Mouse (Mus musculus): Measurements from ENCODE around the gene Tcf7l2. TPM values are rescaled to one million over a fixed set of nuclear protein-coding genes. Genes with fewer than 3 reads are reported as not detected.

The Tcf7l2 gene
- total RNA-seq, 2 experiments from 2014 or later, result 22.7 to 28.3 TPM

- DNase-seq, result no peak
These were observed 15.8 kb downstream of the Tcf7l2 start for GRCm38 (mm10) chr19:55757403-55757802.

DNA sequence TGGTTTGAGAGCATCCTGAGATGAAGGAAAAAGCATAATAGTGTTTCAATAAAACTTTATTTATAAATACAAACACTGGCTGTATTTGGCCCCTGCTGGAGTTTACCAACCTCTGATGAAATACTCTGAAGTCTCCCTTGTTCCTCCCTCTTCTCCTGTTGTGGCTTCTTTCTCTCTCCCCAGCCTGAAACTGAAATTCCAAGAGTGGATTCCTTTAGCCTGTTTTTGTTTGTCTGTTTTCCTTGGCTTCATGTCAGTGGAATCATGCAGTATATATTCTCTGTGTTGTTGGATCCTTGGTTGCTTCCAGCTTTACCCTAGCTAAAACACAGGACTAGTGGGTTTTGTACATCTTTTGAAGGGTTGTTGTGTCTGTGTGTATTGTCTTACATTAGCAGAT, 16.5 kb downstream of the Tcf7l2 start:
- DNase-seq, result no peak

DNA sequence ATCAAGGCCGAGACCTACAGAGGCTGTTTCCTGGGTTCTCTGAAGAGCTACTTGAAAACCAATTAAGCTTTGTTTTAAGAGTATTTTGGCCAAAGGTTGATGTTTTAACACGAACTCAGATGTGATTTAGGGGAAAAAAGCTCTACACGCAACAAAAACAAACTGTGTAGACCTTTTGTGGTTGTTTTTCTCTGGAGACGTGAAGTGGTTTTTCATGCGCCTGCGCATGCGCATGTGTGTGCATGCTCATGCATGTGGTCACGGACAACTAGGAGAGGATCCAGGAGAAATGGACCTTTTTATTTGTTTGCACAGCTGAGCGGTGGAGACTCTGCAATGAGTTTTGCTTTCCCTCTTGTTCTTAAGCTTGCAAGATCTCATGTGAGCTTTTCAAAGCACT, 17.4 kb downstream of the Tcf7l2 start:
- no peak for DNase-seq

- no peak for DNase-seq
These were observed 19.5 kb downstream of the Tcf7l2 start for GRCm38 (mm10) chr19:55761086-55761485.

DNA sequence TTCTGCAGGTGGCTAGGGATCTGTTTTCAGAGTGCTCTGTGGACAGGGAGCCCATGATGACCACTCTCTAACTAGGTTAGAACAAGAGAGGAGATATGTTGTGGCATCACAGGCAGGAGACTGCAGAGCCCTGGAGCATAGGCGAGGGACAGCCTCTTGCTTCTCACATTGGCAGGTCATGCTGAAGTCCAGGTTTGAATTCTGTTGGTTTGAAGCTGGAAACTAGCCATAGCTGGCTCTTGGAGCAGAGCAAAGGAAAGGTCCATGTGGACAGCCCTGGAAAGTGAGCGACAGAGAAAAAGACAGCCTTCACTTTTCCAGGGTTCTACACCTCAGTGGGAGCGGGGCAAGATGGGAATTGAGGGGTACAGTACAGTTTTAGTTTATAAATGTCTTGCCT, 20.6 kb downstream of the Tcf7l2 start:
- DNase-seq, result no peak

DNA sequence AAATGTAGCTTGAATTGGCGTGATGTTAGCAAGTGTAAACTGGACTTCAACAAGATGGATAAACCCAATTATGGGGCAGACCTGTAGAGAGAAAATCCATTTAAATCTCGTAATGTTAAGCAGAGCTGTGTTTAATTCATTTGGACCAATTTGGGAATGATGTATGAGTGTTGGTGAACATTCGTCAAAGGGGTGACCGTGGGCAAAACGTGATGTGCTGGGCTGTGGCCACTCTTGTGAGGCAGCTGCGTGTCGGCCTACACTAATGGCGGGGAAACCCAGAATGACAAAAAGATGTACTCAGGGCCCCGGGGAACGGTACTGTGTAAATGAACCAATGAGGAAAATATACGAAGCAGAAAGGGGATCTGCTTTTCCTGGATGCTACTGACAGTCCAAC, 24.2 kb downstream of the Tcf7l2 start:
- no peak for DNase-seq

GRCm38 (mm10) chr19:55767104-55767503, 25.5 kb downstream of the Tcf7l2 start:
- peak; percentile 48 to 64 for DNase-seq

DNA sequence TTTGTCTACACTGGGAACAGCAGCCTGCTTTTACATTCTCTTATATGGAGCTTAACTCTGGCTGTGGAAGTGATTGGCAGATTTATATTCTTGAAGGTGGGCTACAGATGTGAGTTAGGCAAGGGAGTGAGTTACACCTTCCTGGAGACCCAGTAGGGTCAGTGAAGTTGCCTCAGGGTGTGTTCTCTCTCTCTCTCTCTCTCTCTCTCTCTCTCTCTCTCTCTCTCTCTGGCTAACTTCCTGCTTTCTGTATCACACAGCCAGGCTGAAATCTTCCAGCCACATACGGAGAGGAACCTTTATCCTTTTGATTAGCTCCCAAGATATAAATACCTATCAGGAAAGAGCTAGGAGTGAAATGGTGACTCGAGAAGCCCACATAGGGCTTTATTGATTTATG, 26.0 kb downstream of the Tcf7l2 start:
- DNase-seq, result no peak

- DNase-seq, result no peak
These were observed 26.6 kb downstream of the Tcf7l2 start for GRCm38 (mm10) chr19:55768246-55768645.

DNA sequence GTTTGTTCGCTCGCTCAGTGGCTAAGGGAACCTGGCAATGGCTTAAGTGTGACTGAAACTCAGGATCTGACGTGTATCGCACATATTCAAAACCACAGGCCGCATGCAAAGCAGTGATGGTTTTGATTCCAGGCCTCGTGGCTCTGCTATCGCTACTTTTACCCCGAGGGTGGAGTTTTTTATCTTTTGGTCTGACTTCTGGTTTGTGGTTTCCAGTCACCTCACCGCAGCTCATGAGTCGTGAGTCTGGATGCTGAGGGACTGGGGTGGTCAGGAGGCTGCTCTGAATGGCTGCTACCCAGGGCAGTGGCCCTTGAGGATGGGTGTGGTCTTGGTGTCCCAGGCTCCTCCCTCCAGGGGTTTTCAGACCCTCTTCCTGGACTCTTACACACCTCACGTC, 27.3 kb downstream of the Tcf7l2 start:
- no peak for DNase-seq

DNA sequence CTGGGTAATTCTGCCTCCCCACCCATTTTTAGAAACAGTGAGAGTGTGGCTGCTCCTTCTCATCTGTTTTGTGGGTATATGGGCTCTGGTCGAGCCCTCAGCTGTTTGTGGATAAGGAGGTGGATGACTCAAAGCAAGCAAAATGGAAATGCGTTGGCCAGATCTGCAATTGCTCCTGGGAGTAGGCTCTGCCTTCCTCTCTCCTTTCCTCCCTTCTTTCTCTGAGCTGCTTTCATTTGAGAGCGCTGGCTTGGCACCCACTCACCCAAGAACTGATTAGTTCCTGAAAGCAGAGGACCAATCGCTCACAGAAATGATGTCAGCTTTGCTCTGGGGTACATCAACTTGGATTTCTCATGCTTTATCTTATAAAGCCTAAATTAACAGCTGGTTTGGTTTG, 32.7 kb downstream of the Tcf7l2 start:
- DNase-seq, result no peak

DNA sequence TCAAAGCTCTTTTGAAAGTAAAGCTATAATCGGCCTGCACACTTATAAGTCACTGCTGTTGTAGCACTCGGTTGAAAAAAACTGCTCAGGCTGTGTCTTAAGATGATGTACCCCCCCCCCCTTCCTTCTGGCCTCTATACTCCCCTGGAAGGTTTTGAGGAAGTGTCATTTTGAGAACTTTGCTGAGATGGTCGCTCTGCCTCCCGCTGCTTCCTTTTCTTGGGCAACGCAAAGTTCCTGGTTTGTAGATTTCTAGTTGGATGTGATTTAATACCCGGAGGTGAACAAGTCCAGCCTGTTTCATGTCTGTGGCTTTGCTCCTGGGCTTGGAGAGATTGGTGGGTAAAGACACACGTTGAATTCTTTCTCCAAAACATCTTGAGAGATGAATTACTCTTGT, 33.2 kb downstream of the Tcf7l2 start:
- DNase-seq, result no peak

DNA sequence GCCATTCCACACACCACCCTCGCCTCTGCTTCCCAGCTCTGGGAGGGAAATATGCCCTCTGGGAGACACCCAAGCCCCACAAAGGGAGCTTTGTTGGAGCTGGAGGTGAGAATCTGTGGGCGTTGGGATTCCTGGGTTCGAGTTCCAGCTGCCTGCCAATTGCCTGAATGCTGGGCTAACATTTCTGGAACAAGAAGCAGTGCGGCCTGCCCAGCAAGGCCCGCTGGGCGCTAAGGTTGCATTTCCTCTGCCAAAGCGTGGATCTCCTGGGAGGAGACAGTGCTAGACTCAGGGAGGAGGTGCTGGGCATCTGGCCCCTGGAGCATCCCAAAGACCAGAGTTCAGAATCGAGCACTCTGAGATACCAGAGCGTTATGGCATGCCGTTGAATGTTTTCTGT, 38.3 kb downstream of the Tcf7l2 start:
- peak in 1 of 2 experiments; percentile 34 for DNase-seq

GRCm38 (mm10) chr19:55781087-55781486, 39.5 kb downstream of the Tcf7l2 start:
- no peak for DNase-seq

GRCm38 (mm10) chr19:55781681-55782080, 40.1 kb downstream of the Tcf7l2 start:
- DNase-seq, result no peak

DNA sequence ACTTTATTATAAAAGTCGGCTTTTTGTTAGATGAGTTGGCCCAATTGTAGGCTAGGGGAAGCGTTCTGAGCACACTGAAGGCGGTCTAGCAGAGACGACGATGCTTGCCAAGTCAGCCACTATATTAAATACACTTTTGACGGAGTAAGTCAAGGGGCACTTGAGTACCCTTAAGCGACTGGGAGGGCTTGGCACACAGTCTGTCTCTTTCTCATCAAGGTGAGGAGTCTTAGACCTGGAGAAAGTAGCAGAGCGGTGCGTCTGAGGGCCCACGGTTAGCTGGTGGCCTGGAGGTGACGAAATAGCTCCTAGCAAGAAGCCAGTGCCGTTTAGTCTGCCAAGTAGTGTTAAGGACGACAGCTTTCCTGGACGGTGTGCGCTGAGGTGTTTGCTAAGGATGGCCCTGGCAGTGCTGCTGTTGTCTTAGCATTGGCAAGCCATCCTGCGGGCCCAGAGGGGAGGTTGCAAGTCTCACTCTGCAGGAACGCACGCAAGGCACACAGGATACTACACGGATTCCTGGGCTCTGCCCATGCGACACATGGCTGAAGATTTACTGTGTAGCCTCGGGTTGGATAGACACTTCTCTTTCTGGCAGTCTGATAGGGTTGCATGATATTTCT, 43.3 kb downstream of the Tcf7l2 start:
- DNase-seq, result no peak

DNA sequence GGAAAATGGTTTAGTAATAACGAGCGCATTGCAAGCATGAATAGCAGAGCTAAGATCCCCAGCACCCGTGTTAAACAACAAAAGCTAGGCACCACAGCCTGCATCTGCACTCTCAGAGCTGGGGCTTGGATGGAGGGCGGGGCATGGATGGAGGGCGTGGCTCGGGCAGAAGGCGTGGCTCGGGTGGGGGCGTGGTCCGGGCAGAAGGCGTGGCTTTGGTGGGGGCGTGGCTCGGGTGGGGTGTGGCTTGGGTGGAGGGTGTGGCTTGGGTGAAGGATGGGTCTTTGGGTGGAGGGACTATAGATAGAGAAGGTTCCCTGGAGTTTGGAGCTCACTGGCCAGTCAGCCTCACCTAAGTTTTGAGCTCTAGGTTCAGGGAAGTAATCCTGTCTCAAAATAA, 45.8 kb downstream of the Tcf7l2 start:
- no peak for DNase-seq

GRCm38 (mm10) chr19:55788285-55788904, 46.8 kb downstream of the Tcf7l2 start:
- DNase-seq, result no peak

DNA sequence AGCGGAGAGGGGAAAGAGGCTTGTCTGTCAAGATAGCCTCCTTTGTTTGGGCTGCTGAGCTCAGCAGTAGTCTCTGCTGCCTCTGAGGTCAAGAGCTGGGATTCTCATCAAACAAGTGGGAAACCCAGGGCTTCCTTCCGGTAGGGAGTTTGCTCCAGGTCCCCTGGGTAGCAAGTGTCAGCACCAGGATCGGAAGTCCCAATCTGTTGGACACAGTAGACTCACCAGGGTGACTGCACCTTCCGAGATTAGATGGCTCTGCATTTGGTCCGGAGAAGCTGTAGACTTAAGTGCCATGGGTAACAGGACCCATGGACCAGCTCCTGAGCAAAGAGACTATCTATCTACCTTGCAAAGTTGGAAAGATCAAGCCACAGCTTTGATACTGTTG, 47.3 kb downstream of the Tcf7l2 start:
- no peak for DNase-seq

GRCm38 (mm10) chr19:55789838-55790237, 48.2 kb downstream of the Tcf7l2 start:
- DNase-seq, result no peak

- no peak for DNase-seq
These were observed 49.7 kb downstream of the Tcf7l2 start for GRCm38 (mm10) chr19:55791293-55791692.

- DNase-seq, result no peak
These were observed 50.3 kb downstream of the Tcf7l2 start for GRCm38 (mm10) chr19:55791886-55792285.

DNA sequence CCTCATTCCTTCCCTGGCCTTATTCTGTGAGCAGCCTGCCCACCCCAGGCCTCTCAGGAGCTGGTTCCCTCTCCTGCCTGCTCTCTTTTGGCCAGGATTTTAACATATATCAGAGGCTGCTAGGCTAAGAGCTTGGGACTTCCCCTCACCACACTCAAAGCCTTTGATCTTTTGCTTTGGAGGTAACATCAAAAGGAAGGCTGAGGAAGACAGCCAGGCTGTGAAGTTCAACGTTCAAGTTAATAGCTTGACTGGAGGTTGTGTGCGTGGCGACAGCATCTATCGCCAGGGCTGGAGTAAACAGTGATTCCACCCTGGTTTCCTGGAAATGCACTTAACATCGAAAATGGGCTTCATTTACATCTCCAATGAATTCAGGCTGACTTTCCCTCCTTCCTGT, 51.0 kb downstream of the Tcf7l2 start:
- peak in 1 of 2 experiments; percentile 23 for DNase-seq

- DNase-seq, result no peak
These were observed 51.4 kb downstream of the Tcf7l2 start for GRCm38 (mm10) chr19:55793029-55793428.

All from adrenal gland, postnatal 36 days (tissue).